Mouse (Mus musculus) MEL (cell line): ENCODE results near the gene Gemin8. TPM values are rescaled to one million over a fixed set of nuclear protein-coding genes. Genes with fewer than 3 reads are reported as not detected.
A peak's percentile ranks its signal among the peaks of the same experiment; 100 is the strongest.

ENCODE experiments used
- DNase-seq: peaks from one replicate; pipeline ENCODE4 v3.0.0; 2011; ENCODE audit warnings: low read depth, low spot score
- H3K27ac ChIP-seq: 2 replicates; pipeline ENCODE4 v1.5.1; 2012; ENCODE audit warnings: low read depth, mild to moderate bottlenecking, control low read depth, low read length, moderate library complexity; ENCODE audit not compliant: control insufficient read depth
- H3K27me3 ChIP-seq, 2 experiments: fragments of 150-350 bp in 1 of 2; sonication (generic) in 1 of 2; 2 replicates each; pipeline ENCODE4 v1.6.1; 2012; ENCODE audit warnings: low read length in 2 of 2, mild to moderate bottlenecking in 2 of 2, improper control_type of control experiment in 1 of 2, moderate library complexity in 1 of 2; ENCODE audit not compliant: insufficient read depth in 2 of 2, control insufficient read depth in 1 of 2
- H3K36me3 ChIP-seq, 2 experiments: 2 replicates each; pipeline ENCODE4 v1.6.1; 2012 to 2014; ENCODE audit warnings: low read length in 2 of 2, improper control_type of control experiment in 1 of 2, inconsistent platforms in 1 of 2, mild to moderate bottlenecking in 1 of 2; ENCODE audit not compliant: insufficient read depth in 2 of 2, control insufficient read depth in 1 of 2
- H3K4me1 ChIP-seq, 2 experiments: fragments of 150-350 bp in 1 of 2; sonication (generic) in 1 of 2; 2 replicates each; pipeline ENCODE4 v1.6.1; 2012; ENCODE audit warnings: low read length in 2 of 2, improper control_type of control experiment in 1 of 2, mild to moderate bottlenecking in 1 of 2; ENCODE audit not compliant: insufficient read depth in 2 of 2, control insufficient read depth in 1 of 2
- H3K4me3 ChIP-seq, 2 experiments: fragments of 150-350 bp in 1 of 2; sonication (generic) in 1 of 2; 2 replicates each; pipeline ENCODE4 v1.5.1; 2012; ENCODE audit warnings: low read depth in 2 of 2, low read length in 2 of 2, mild to moderate bottlenecking in 2 of 2, moderate library complexity in 2 of 2, control low read depth in 1 of 2, improper control_type of control experiment in 1 of 2; ENCODE audit not compliant: control insufficient read depth in 1 of 2, insufficient read depth in 1 of 2
- H3K79me2 ChIP-seq: 2 replicates; pipeline ENCODE4 v1.6.1; 2012; ENCODE audit warnings: mild to moderate bottlenecking, low read length, moderate library complexity; ENCODE audit not compliant: control insufficient read depth, poor library complexity, insufficient read depth
- H3K9ac ChIP-seq: 2 replicates; pipeline ENCODE4 v1.6.1; 2012; ENCODE audit warnings: low read depth, mild to moderate bottlenecking, control low read depth, low read length, moderate library complexity; ENCODE audit not compliant: control insufficient read depth, poor library complexity, severe bottlenecking
- H3K9me3 ChIP-seq: fragments of 150-350 bp; sonication (generic); replicated peaks from 2 replicates; pipeline ENCODE4 v1.6.1; 2012; ENCODE audit warnings: mild to moderate bottlenecking, low read length, improper control_type of control experiment, moderate library complexity; ENCODE audit not compliant: insufficient read depth
- CHD1 ChIP-seq: IDR thresholded peaks from 2 replicates; pipeline ENCODE4 v1.6.1; 2012; ENCODE audit warnings: low read depth, mild to moderate bottlenecking, inconsistent platforms, low read length, improper control_type of control experiment
- ELF1 ChIP-seq: IDR thresholded peaks from 2 replicates; pipeline ENCODE4 v1.6.1; 2014; ENCODE audit warnings: low read depth, mild to moderate bottlenecking, inconsistent platforms, low read length, improper control_type of control experiment, moderate library complexity
- EP300 ChIP-seq, 2 experiments: IDR thresholded peaks; 2 replicates each; pipeline ENCODE4 v1.6.1; 2011; ENCODE audit warnings: improper control_type of control experiment in 2 of 2, low read length in 2 of 2, low read depth in 1 of 2, mild to moderate bottlenecking in 1 of 2
- ETS1 ChIP-seq: IDR thresholded peaks from 2 replicates; pipeline ENCODE4 v1.6.1; 2012; ENCODE audit warnings: low read depth, mild to moderate bottlenecking, inconsistent platforms, low read length, improper control_type of control experiment, moderate library complexity
- GATA1 ChIP-seq: IDR thresholded peaks from 2 replicates; pipeline ENCODE4 v1.6.1; 2011; ENCODE audit warnings: low read depth, low read length, improper control_type of control experiment
- HCFC1 ChIP-seq: IDR thresholded peaks from 2 replicates; pipeline ENCODE4 v1.6.1; 2012; ENCODE audit warnings: low read depth, mild to moderate bottlenecking, inconsistent platforms, low read length, improper control_type of control experiment, moderate library complexity
- KAT2A ChIP-seq: conservative IDR thresholded peaks from 2 replicates; pipeline ENCODE4 v1.6.1; 2012; ENCODE audit warnings: low read depth, low read length, improper control_type of control experiment, inconsistent platforms
- MAX ChIP-seq: IDR thresholded peaks from 2 replicates; pipeline ENCODE4 v1.6.1; 2011; ENCODE audit warnings: low read length, improper control_type of control experiment
- MAZ ChIP-seq: IDR thresholded peaks from 2 replicates; pipeline ENCODE4 v1.6.1; 2012; ENCODE audit warnings: low read depth, mild to moderate bottlenecking, inconsistent platforms, low read length, improper control_type of control experiment
- MEF2A ChIP-seq: IDR thresholded peaks from 2 replicates; pipeline ENCODE4 v1.6.1; 2014; ENCODE audit warnings: low read depth, mild to moderate bottlenecking, inconsistent platforms, low read length, improper control_type of control experiment; ENCODE audit not compliant: poor library complexity, insufficient replicate concordance, severe bottlenecking; ENCODE audit errors: extremely low read depth
- MXI1 ChIP-seq: IDR thresholded peaks from 2 replicates; pipeline ENCODE4 v1.6.1; 2011; ENCODE audit warnings: mild to moderate bottlenecking, low read depth, low read length, improper control_type of control experiment
- MYC ChIP-seq: IDR thresholded peaks from 2 replicates; pipeline ENCODE4 v1.6.1; 2011; ENCODE audit warnings: low read depth, mild to moderate bottlenecking, low read length, improper control_type of control experiment, moderate library complexity
- NRF1 ChIP-seq: IDR thresholded peaks from 2 replicates; pipeline ENCODE4 v1.6.1; 2014; ENCODE audit warnings: low read depth, mild to moderate bottlenecking, inconsistent platforms, low read length, improper control_type of control experiment, moderate library complexity; ENCODE audit not compliant: poor library complexity, insufficient read depth, severe bottlenecking
- POLR2A ChIP-seq, 2 experiments: IDR thresholded peaks; 2 replicates each; pipeline ENCODE4 v1.6.1; 2011 to 2012; ENCODE audit warnings: low read length in 2 of 2, mild to moderate bottlenecking in 2 of 2, control low read depth in 1 of 2, improper control_type of control experiment in 1 of 2, low read depth in 1 of 2, moderate library complexity in 1 of 2; ENCODE audit not compliant: control insufficient read depth in 1 of 2, insufficient read depth in 1 of 2, poor library complexity in 1 of 2
- RCOR1 ChIP-seq: IDR thresholded peaks from 2 replicates; pipeline ENCODE4 v1.6.1; 2012; ENCODE audit warnings: low read depth, mild to moderate bottlenecking, inconsistent platforms, low read length, improper control_type of control experiment
- SIN3A ChIP-seq: IDR thresholded peaks from 2 replicates; pipeline ENCODE4 v1.6.1; 2012; ENCODE audit warnings: low read length, improper control_type of control experiment, inconsistent platforms
- TAL1 ChIP-seq: IDR thresholded peaks from 2 replicates; pipeline ENCODE4 v1.6.1; 2012; ENCODE audit warnings: mild to moderate bottlenecking, inconsistent platforms, low read length, moderate library complexity, mixed read lengths
- TCF12 ChIP-seq: IDR thresholded peaks from 2 replicates; pipeline ENCODE4 v1.6.1; 2014; ENCODE audit warnings: low read depth, mild to moderate bottlenecking, inconsistent platforms, low read length, improper control_type of control experiment, moderate library complexity
- USF1 ChIP-seq: IDR thresholded peaks from 2 replicates; pipeline ENCODE4 v1.6.1; 2014; ENCODE audit warnings: low read depth, mild to moderate bottlenecking, inconsistent platforms, low read length, improper control_type of control experiment, moderate library complexity
- ZC3H11A ChIP-seq: IDR thresholded peaks from 2 replicates; pipeline ENCODE4 v1.6.1; 2012; ENCODE audit warnings: low read depth, mild to moderate bottlenecking, inconsistent platforms, low read length, improper control_type of control experiment
- ZKSCAN1 ChIP-seq: IDR thresholded peaks from 2 replicates; pipeline ENCODE4 v1.6.1; 2012; ENCODE audit warnings: low read depth, mild to moderate bottlenecking, inconsistent platforms, low read length, improper control_type of control experiment, moderate library complexity
- ZNF384 ChIP-seq: IDR thresholded peaks from 2 replicates; pipeline ENCODE4 v1.6.1; 2012; ENCODE audit warnings: low read depth, mild to moderate bottlenecking, inconsistent platforms, low read length, improper control_type of control experiment
- polyA plus RNA-seq, 2 experiments: library from polyadenylated mRNA; stranded (reverse) in 1 of 2; unstranded in 1 of 2; fragments of >175 nt in 1 of 2; fragments of >200 nt in 1 of 2; gene quantifications; 2 replicates each; pipeline versions ENCODE4 v1.2.1 to v1.2.4; 2012; ENCODE audit warnings: low replicate concordance in 2 of 2, low read depth in 1 of 2; ENCODE audit not compliant: insufficient read length in 2 of 2, insufficient read depth in 1 of 2, missing spikeins in 1 of 2
- total RNA-seq: library from RNA; depleted of rRNA; stranded (reverse); fragments of 300-350 nt; gene quantifications from 2 replicates; pipeline ENCODE4 v1.2.3, GENCODE M21; 2012

The Gemin8 gene
- total and polyA plus RNA-seq, 3 experiments, result 13.2 to 35.8 TPM; not detected in 1

- peak overlapping the region; percentile 17 to 28; a peak in 2 of 4 replicates for H3K4me3 ChIP-seq
Observed at GRCm38 (mm10) chrX:166167923-166168322, 2.3 kb upstream of the Gemin8 start.

GRCm38 (mm10) chrX:166170800-166171738, 815 bp downstream of the Gemin8 start:
- Histone ChIP-seq H3K36me3 (peaks cover 0 to 26% of the 10 kb centered on the region in 2 experiments; a peak in 3 of 4 replicates), H3K4me1 (peaks cover 15 to 19% of the 10 kb centered on the region in 2 experiments), H3K4me3 (peak overlapping the region; percentile 79 to 88), H3K9me3 (no peaks in the 10 kb centered on the region), H3K27ac (peak overlapping the region; percentile 91), H3K27me3 (no peaks in the 10 kb centered on the region), H3K9ac (peak overlapping the region; percentile 75), H3K79me2 (peaks cover 21% of the 10 kb centered on the region)
- TF ChIP-seq ZC3H11A, result 0 out of 2 replicates have a peak, but pooled peaks have one; percentile 3
- no peak for TF ChIP-seq POLR2A (IDR thresholded peaks at IDR 0.05; ENCODE audit: control insufficient read depth in 1 of 2, insufficient read depth in 1 of 2, low read depth in 1 of 2, low read length in 2 of 2, poor library complexity in 1 of 2)
- peak; percentile 59 for TF ChIP-seq MAX
- TF ChIP-seq HCFC1, result peak; percentile 39; the same call in 1 of the 2 replicates
- TF ChIP-seq SIN3A, result peak; percentile 84
- TF ChIP-seq CHD1, result peak; percentile 94; the same call in 1 of the 2 replicates
- 0 out of 2 replicates have a peak, but pooled peaks have one; percentile 17 for TF ChIP-seq ZNF384
- no peak; the same call in 1 of the 2 replicates for TF ChIP-seq KAT2A
- peak; percentile 77 for TF ChIP-seq MYC
- no peak for TF ChIP-seq MEF2A
- no peak for TF ChIP-seq NRF1
- peak; percentile 77 for TF ChIP-seq TCF12
- TF ChIP-seq TAL1, result peak; percentile 33; the same call in 1 of the 2 replicates
- peak; percentile 72 for TF ChIP-seq ETS1
- peak; percentile 86 for TF ChIP-seq MXI1
- peak; percentile 93 for TF ChIP-seq GATA1
- no peak for TF ChIP-seq MAZ
- peak; percentile 81 for TF ChIP-seq RCOR1
- TF ChIP-seq EP300 (IDR thresholded peaks at IDR 0.05; ENCODE audit: low read depth in 1 of 2, low read length in 2 of 2), result peak; percentile 80
- DNase-seq, result peak; percentile 71

More at GRCm38 (mm10) chrX:166167923-166168322, 2.3 kb upstream of the Gemin8 start:
- H3K9ac ChIP-seq, result no peak overlapping the region; the same call in 1 of the 2 replicates
- H3K27ac ChIP-seq, result peak overlapping the region; percentile 83
- H3K4me1 ChIP-seq, result peaks cover 13 to 16% of the 10 kb centered on the region in 2 experiments
- no peak for TF ChIP-seq ELF1
- peak; percentile 98 for TF ChIP-seq ZKSCAN1
- TF ChIP-seq GATA1, result peak; percentile 79
- TF ChIP-seq EP300 (IDR thresholded peaks at IDR 0.05; ENCODE audit: low read depth in 1 of 2, low read length in 2 of 2), result peak; percentile 59 to 78
- TF ChIP-seq TCF12, result peak; percentile 86
- TF ChIP-seq RCOR1, result peak; percentile 60
- TF ChIP-seq USF1, result no peak
- TF ChIP-seq ETS1, result peak; percentile 48; the same call in 1 of the 2 replicates
- TF ChIP-seq TAL1, result peak; percentile 42; the same call in 1 of the 2 replicates
- TF ChIP-seq, all 39 proteins: peak for 7
- peaks cover 0 to 23% of the 10 kb centered on the region in 2 experiments; a peak in 2 of 4 replicates for H3K36me3 ChIP-seq
- H3K79me2 ChIP-seq, result peaks cover 14% of the 10 kb centered on the region
- H3K9me3 ChIP-seq, result no peaks in the 10 kb centered on the region
- no peaks in the 10 kb centered on the region for H3K27me3 ChIP-seq
- DNase-seq, result peak; percentile 68
